Mouse (Mus musculus) neural tube, embryonic 10.5 days (tissue): ENCODE results near the gene Cyp4f16.
A peak's percentile ranks its signal among the peaks of the same experiment; 100 is the strongest.
"Not testable (repeated sequence)": the region's sequence is repeated elsewhere in the genome, so short reads cannot be mapped to it uniquely, and the experiment has no call there.

Experiments used
- DNase-seq: peaks from one replicate; pipeline ENCODE4 v3.0.0-alpha.2; 2017; ENCODE audit warnings: low spot score; ENCODE audit errors: extremely low spot score

Gene Cyp4f16

GRCm38 (mm10) chr17:32550377-32550776 lies 14.0 kb downstream of the Cyp4f16 start:
- DNase-seq = not testable (repeated sequence)

DNA sequence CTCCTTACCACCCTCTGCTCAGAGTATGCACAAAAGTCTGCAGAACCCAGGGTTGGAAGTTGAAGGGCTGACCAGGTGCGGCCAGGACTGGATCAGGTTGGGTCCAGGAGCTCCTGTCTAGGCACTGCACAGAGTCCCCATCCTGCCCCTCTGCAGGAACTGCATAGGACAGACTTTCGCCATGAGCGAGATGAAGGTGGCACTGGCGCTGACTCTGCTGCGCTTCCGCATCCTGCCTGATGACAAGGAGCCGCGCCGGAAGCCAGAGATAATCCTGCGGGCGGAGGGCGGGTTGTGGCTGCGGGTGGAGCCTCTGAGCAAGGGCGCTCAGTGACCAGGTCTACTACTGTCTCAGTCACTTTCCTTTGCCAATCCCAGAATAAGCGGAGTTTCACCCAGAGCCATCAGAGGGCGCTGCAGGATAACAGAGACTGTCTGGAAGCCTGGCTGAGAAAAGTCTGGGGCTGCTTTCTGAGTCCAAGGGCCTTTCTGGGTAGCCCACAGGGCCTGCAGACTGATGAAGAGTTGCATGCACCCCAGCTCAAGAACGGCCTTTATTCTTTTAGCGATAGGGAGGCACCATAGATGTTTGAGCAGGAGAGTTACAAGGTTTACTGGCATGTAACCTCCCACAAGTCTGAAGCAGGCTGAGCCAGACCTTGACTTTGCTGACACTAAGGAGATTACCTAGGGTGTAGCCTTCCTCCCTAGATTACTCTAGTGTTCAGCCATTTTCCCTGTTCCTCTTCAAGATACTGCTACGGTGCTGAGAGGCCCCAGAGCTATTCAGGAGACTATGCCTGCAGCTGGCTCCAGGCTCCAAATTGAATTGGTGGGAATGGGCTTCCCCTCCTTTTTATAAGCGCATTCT lies 14.8 kb downstream of the Cyp4f16 start:
- peak; percentile 88 for DNase-seq

- DNase-seq = not testable (repeated sequence)
These were observed 16.7 kb downstream of the Cyp4f16 start for GRCm38 (mm10) chr17:32553016-32553415.

DNA sequence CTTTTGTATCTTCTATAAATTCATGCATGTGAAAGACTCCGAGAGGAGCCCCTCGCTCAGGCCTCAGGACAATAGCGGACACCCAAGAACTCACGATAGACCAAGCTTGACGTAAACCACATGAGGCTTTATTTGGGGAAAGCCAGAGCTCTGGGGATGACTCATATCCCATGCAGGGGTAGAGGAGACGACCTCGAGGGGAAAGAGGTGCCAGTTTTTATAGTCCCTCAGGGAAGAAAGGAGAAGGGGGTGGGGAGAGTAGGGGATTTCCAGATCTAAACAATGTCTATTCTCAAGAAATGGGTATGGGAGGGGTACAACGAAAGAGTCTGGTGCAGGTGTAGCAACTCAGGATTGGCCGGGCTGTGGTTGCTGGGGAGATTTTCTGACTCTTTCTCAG lies 18.0 kb downstream of the Cyp4f16 start:
- not testable (repeated sequence) for DNase-seq

DNA sequence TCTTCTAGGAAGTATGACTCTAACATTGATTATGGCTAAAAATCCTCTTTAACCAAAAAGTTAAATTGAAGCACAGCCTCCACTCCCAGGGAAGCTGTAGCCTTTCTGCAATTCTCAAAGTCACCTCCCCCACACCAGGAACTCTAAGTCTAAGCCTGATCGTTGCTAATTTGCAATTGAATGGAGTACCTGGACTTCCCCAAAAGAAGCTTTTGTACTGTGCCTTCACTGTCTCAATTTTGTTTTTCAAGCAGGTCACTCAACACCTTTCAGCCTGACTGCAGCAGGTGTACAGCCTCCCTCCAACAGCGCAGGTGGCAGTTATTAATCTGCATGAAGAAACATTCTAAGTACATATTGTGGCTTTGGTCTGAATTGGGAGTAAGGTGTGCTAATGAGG lies 26.9 kb downstream of the Cyp4f16 start:
- DNase-seq = not testable (repeated sequence)

DNA sequence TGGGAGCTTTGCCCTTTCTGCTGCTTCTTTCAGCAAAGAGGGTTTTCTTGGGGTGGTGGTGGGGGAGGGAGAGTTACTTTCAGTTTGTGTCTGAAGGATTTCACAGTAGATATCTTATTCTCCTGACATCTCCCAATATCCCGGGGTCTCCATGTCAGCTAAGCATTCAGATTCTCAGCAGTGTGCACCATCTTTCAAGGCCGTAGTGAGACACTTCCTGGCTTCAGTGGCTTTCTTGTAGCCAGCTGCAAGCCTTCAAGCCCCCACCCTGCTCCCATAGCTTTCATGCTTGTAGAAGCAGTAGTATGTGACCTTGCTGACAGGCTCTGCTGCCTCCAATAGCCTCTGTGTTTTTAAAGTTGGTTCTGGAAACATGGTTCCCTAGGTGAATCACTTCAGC lies 36.9 kb downstream of the Cyp4f16 start:
- not testable (repeated sequence) for DNase-seq

- no peak for DNase-seq
These were observed 41.3 kb downstream of the Cyp4f16 start for GRCm38 (mm10) chr17:32577496-32578186.

DNA sequence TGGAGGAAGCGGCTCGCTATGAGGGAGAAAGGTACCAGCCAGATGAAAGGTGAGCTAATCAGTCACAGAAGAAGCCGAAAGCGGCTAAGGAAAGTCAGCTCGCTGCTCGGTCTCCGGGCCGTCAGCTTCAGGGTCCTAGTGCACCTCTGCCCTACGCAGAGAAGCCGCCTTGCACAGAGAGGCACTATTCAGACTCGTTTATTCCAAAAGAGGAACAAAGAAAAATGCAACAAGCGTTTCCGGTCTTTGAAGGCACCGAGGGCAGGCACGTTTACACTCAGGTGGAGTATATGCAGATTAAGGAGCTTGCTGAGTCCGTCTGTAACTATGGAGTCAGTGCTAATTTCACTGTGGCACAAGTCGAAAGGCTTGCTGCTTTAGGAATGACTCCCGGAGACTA lies 60.1 kb downstream of the Cyp4f16 start:
- no peak for DNase-seq
